Mouse (Mus musculus): ENCODE measurements around the gene Inpp5d. TPM values are rescaled to one million over a fixed set of nuclear protein-coding genes. Genes with fewer than 3 reads are reported as not detected.

Gene Inpp5d
- polyA plus RNA-seq (2017; shearing (Covaris generic)), result 100 to 1,000 TPM; 117 to 196 TPM

GRCm38 (mm10) chr1:87620211-87620668 is at the start of gene Inpp5d:
Gene Inpp5d (plus strand): TSS chr1:87620312.

GRCm38 (mm10) chr1:87573800-87574215 is 46.3 kb upstream of the Inpp5d start, which contains the start of gene Ngef:
Gene Ngef (minus strand): TSS chr1:87573870.

GRCm38 (mm10) chr1:87755641-87756470 is 135.7 kb downstream of the Inpp5d start, which contains the start of gene Atg16l1:
Gene Atg16l1 (plus strand): TSS chr1:87755870.

Other genes with a start within 250 kb of the Inpp5d start
- under 1 TPM; 0.21 to 0.95 TPM for gene Kcnj13, start 225.6 kb upstream of the Inpp5d start, polyA plus RNA-seq (2017; shearing (Covaris generic))
- gene Snorc, start 150.0 kb upstream of the Inpp5d start, polyA plus RNA-seq (2017; shearing (Covaris generic)), result not detected
- under 1 TPM in 1 of 2 experiments, not detected in 1; 0.22 TPM for gene Neu2, start 110.4 kb upstream of the Inpp5d start, polyA plus RNA-seq (2017; shearing (Covaris generic))
- gene Ngef, start 46.4 kb upstream of the Inpp5d start, polyA plus RNA-seq (2017; shearing (Covaris generic)), result not detected
- 10 to 100 TPM; 40.1 to 42.1 TPM for gene Atg16l1, start 135.6 kb downstream of the Inpp5d start, polyA plus RNA-seq (2017; shearing (Covaris generic))
- gene Sag, start 183.4 kb downstream of the Inpp5d start, polyA plus RNA-seq (2017; shearing (Covaris generic)), result 1 to 10 TPM; 2.7 to 5.0 TPM
- 10 to 100 TPM; 88.6 to 94.2 TPM for gene Dgkd, start 233.0 kb downstream of the Inpp5d start, polyA plus RNA-seq (2017; shearing (Covaris generic))

Data from activated CD4-positive, CD25-positive, alpha-beta regulatory T cell (primary cell).